Mouse (Mus musculus) heart, embryonic 14.5 days (tissue): Measurements from ENCODE around the gene Rrm1. TPM values are rescaled to one million over a fixed set of nuclear protein-coding genes. Genes with fewer than 3 reads are reported as not detected.
A peak's percentile ranks its signal among the peaks of the same experiment; 100 is the strongest.

ENCODE experiments used
- ATAC-seq: fragments of 200-750 bp; cut with Nextera tagmentation; 2 replicates; pipeline ENCODE4 v1.8.0; 2017; ENCODE audit warnings: low read depth, moderate TSS enrichment; ENCODE audit not compliant: insufficient number of reproducible peaks, insufficient read depth, low FRiP score
- H3K27ac ChIP-seq, 2 experiments: fragments of 200-500 bp in 1 of 2; fragments of 300-500 bp in 1 of 2; sonication (generic) in 1 of 2; replicated peaks in 1 of 2; 2 replicates each; pipeline ENCODE4 v1.5.1; 2012 to 2014; ENCODE audit warnings: low read depth in 2 of 2, low read length in 2 of 2, control low read depth in 1 of 2, mild to moderate bottlenecking in 1 of 2, mixed read lengths in 1 of 2; ENCODE audit not compliant: control insufficient read depth in 1 of 2, insufficient read depth in 1 of 2
- H3K27me3 ChIP-seq: fragments of 300-500 bp; sonication (generic); 2 replicates; pipeline ENCODE4 v1.6.1; 2014; ENCODE audit warnings: mild to moderate bottlenecking, low read length, control low read depth; ENCODE audit not compliant: control insufficient read depth, insufficient read depth
- H3K36me3 ChIP-seq: fragments of 300-500 bp; sonication (generic); 2 replicates; pipeline ENCODE4 v1.6.1; 2014; ENCODE audit warnings: mild to moderate bottlenecking, control low read depth, low read length, mixed read lengths; ENCODE audit not compliant: control insufficient read depth, insufficient read depth
- H3K4me1 ChIP-seq, 2 experiments: fragments of 200-500 bp in 1 of 2; fragments of 300-500 bp in 1 of 2; sonication (generic) in 1 of 2; 2 replicates each; pipeline ENCODE4 v1.6.1; 2012 to 2014; ENCODE audit warnings: low read length in 2 of 2, control low read depth in 1 of 2, mixed read lengths in 1 of 2; ENCODE audit not compliant: control insufficient read depth in 2 of 2, insufficient read depth in 2 of 2
- H3K4me2 ChIP-seq: fragments of 300-500 bp; sonication (generic); 2 replicates; pipeline ENCODE4 v1.6.1; 2014; ENCODE audit warnings: mild to moderate bottlenecking, low read length
- H3K4me3 ChIP-seq, 2 experiments: fragments of 200-500 bp in 1 of 2; fragments of 300-500 bp in 1 of 2; sonication (generic) in 1 of 2; 2 replicates each; pipeline ENCODE4 v1.5.1; 2012 to 2014; ENCODE audit warnings: low read length in 2 of 2, mild to moderate bottlenecking in 2 of 2, control low read depth in 1 of 2, low read depth in 1 of 2, moderate library complexity in 1 of 2; ENCODE audit not compliant: control insufficient read depth in 1 of 2, insufficient read depth in 1 of 2
- H3K9ac ChIP-seq: fragments of 300-500 bp; sonication (generic); 2 replicates; pipeline ENCODE4 v1.6.1; 2014; ENCODE audit warnings: mild to moderate bottlenecking, low read length
- H3K9me3 ChIP-seq: fragments of 300-500 bp; sonication (generic); 2 replicates; pipeline ENCODE4 v1.6.1; 2016; ENCODE audit warnings: low read length, control low read depth; ENCODE audit not compliant: control insufficient read depth
- WGBS: fragments of 180-500 bp; shearing (Covaris S2); extraction: QIAGEN DNeasy Blood & Tissue Kit; methylation state at CpG from one replicate; pipeline ENCODE4 v1.1.7; 2014; 5-methylcytosine and 5-hydroxymethylcytosine counted together
- polyA plus RNA-seq: library from polyadenylated mRNA; unstranded; fragments of >200 nt; fragmentation: Nextera tagmentation; extraction: Ambion mirVana; gene quantifications from 2 replicates; pipeline ENCODE4 v1.2.1, GENCODE M21; 2014

The Rrm1 gene
- polyA plus RNA-seq, 1 experiment from 2014 or later, result 119 TPM

DNA sequence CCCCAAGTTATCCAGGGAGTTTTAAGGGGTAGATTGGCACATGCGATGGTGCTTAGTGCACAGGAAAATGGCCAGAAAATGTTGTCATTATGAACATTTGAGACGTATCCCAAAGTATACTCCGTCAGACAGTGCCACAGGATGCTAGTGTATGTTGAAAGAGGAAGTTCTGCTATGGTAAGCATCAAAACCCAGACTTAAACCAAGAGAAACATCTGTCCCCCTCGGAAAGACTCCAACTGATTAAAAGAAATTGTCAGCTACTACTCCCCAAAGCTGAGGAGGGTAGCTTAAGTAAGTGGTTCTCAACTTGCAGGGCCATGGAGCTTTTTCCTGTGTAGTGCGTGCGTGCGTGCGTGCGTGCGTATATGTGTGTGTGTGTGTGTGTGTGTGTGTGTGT, 70.4 kb downstream of the Rrm1 start:
- Histone ChIP-seq H3K36me3 (no peaks in the 10 kb centered on the region), H3K27ac (no peak overlapping the region), H3K27me3 (peaks cover 13% of the 10 kb centered on the region; the same call in 1 of the 2 replicates), H3K9ac (no peak overlapping the region), H3K4me2 (no peak overlapping the region), H3K4me3 (no peak overlapping the region), H3K4me1 (peaks cover 2 to 8% of the 10 kb centered on the region in 2 experiments; a peak in 3 of 4 replicates), H3K9me3 (no peaks in the 10 kb centered on the region)
- no peak for ATAC-seq
- 86% methylated on average over 10 of the region's 10 CpGs for WGBS

- peak; percentile 87; the same call in 1 of the 2 replicates for ATAC-seq
- WGBS, result 2% methylated on average over 54 of the region's 54 CpGs
- Histone ChIP-seq H3K36me3 (no peaks in the 10 kb centered on the region), H3K27ac (no peak overlapping the region), H3K9me3 (no peaks in the 10 kb centered on the region), H3K4me2 (peak overlapping the region; percentile 94), H3K4me1 (peaks cover 2 to 8% of the 10 kb centered on the region in 2 experiments; a peak in 3 of 4 replicates), H3K9ac (peak overlapping the region; percentile 80), H3K27me3 (peaks cover 13% of the 10 kb centered on the region; the same call in 1 of the 2 replicates), H3K4me3 (peak overlapping the region; percentile 50 to 53)
Measured at GRCm38 (mm10) chr7:102512814-102513435, 71.4 kb downstream of the Rrm1 start.

DNA sequence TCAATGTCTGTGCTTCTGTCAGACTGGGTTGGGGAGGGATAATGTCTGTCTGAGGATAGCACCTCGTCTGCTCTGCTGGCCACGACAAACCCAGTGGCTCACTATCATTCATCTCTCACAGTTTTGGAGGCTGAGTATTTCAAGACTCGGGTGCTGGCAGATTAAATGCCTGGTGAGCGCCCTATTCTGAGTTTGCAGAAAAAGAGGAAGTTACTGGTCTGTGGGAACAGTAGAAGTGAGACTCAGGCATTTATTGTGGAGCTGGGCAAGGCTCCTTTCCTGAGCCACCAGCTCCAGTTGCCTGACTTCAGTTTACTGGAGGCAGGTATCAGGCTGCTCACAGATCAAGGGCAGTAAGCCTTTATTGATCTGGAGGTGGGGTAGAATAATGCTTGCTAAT, 72.6 kb downstream of the Rrm1 start:
- no peaks in the 10 kb centered on the region for H3K36me3 ChIP-seq
- no peak for ATAC-seq

DNA sequence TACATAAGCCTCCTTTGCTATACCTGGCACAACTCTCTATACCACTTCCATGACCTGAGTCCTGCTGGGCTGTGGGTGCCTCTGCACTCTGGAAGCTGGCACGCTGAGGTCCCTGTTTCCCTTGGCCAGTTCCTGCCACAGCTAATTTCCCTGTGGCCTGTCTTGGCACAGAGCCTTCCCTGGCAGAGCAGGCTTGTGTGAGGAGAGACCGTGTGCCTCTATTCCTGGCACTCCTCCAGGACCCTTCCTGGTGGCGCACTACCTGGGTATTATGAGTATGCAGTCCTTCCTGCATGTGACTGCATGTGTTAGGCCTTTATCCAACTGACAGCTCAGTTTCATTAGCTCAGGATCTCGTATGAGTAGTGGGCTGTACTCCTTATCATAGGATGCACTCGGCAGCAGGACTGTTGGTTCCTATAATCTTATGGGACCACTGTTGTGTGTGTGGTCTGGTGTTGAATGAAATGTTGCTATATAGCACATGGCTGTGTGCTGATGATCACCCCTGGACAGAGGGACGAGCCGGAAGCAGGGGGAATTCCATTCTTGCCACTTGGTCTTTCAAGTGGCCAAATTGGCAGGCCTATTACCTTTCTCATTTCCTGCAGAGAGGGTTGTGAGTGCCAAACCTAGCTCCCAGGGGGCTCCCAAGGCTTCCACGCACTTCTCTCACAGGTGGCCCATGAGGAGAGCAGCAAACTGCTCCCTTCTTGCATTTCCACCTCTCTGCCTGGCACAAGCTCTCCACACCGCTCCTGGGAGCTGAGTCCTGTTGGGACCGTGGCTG, 75.0 kb downstream of the Rrm1 start:
- 49% methylated on average over 10 of the region's 10 CpGs for WGBS
- Histone ChIP-seq H3K4me1 (peaks cover 2 to 8% of the 10 kb centered on the region in 2 experiments; a peak in 3 of 4 replicates), H3K27ac (no peak overlapping the region), H3K9me3 (no peaks in the 10 kb centered on the region), H3K9ac (no peak overlapping the region), H3K36me3 (no peaks in the 10 kb centered on the region), H3K27me3 (peaks cover 13% of the 10 kb centered on the region; the same call in 1 of the 2 replicates), H3K4me3 (no peak overlapping the region), H3K4me2 (no peak overlapping the region)
- no peak for ATAC-seq

More for the DNA sequence above, 72.6 kb downstream of the Rrm1 start:
- Histone ChIP-seq H3K27ac (no peak overlapping the region), H3K27me3 (peaks cover 13% of the 10 kb centered on the region; the same call in 1 of the 2 replicates), H3K9me3 (no peaks in the 10 kb centered on the region), H3K4me3 (no peak overlapping the region), H3K9ac (no peak overlapping the region), H3K4me1 (peaks cover 2 to 8% of the 10 kb centered on the region in 2 experiments; a peak in 3 of 4 replicates), H3K4me2 (no peak overlapping the region)
- WGBS, result 39% methylated on average over 4 of the region's 4 CpGs

DNA sequence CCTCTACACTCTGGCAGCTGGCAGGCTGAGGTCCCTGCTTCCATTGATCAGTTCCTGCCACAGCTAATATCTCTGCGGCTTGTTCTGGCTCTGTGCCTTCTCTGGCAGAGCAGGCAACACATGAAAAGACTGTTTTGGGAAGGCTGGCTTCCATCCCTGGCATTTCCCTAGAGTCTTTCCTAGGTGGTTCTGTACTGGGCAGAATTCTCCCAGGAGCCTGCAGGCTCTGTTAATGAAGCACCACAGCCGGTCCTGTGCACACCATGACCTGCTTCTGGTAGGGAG, 75.5 kb downstream of the Rrm1 start:
- Histone ChIP-seq H3K4me3 (no peak overlapping the region), H3K4me1 (peaks cover 2 to 8% of the 10 kb centered on the region in 2 experiments; a peak in 3 of 4 replicates), H3K9ac (no peak overlapping the region), H3K27ac (no peak overlapping the region), H3K36me3 (no peaks in the 10 kb centered on the region), H3K9me3 (no peaks in the 10 kb centered on the region), H3K4me2 (no peak overlapping the region), H3K27me3 (peaks cover 9% of the 10 kb centered on the region; the same call in 1 of the 2 replicates)
- ATAC-seq, result no peak
- 72% methylated on average over 2 of the region's 2 CpGs for WGBS

Other genes starting within 250 kb of the Rrm1 start
- 27.3 and 27.6 TPM in 2 replicates for gene Nup98, start 231.5 kb upstream of the Rrm1 start, polyA plus RNA-seq
- 63.5 and 70.1 TPM in 2 replicates for gene Pgap2, start 231.5 kb upstream of the Rrm1 start, polyA plus RNA-seq
- gene Rhog, start 185.6 kb upstream of the Rrm1 start, polyA plus RNA-seq, result 43.8 and 46.2 TPM in 2 replicates
- gene Stim1, start 173.9 kb upstream of the Rrm1 start, polyA plus RNA-seq, result 13.1 and 15.0 TPM in 2 replicates
- 0.27 and 0.41 TPM in 2 replicates for gene Olfr543, start 40.0 kb downstream of the Rrm1 start, polyA plus RNA-seq
- 0.12 and 0.13 TPM in 2 replicates for gene Olfr544, start 46.6 kb downstream of the Rrm1 start, polyA plus RNA-seq
- not detected in 2 replicates for gene Olfr545, start 57.9 kb downstream of the Rrm1 start, polyA plus RNA-seq
- gene Olfr547, start 93.1 kb downstream of the Rrm1 start, polyA plus RNA-seq, result not detected in 2 replicates
- not detected in 2 replicates for gene Olfr548-ps1, start 99.2 kb downstream of the Rrm1 start, polyA plus RNA-seq
- gene Olfr549, start 108.2 kb downstream of the Rrm1 start, polyA plus RNA-seq, result not detected in 2 replicates
- 0.57 and 0.96 TPM in 2 replicates for gene Trim21, start 123.8 kb downstream of the Rrm1 start, polyA plus RNA-seq
- gene Olfr550, start 129.7 kb downstream of the Rrm1 start, polyA plus RNA-seq, result not detected in 2 replicates
- gene Olfr551, start 150.2 kb downstream of the Rrm1 start, polyA plus RNA-seq, result not detected in 2 replicates
- not detected in 2 replicates for gene Olfr552, start 156.1 kb downstream of the Rrm1 start, polyA plus RNA-seq
- not detected in 2 replicates for gene Olfr553, start 176.5 kb downstream of the Rrm1 start, polyA plus RNA-seq
- not detected in 2 replicates for gene Olfr554, start 196.7 kb downstream of the Rrm1 start, polyA plus RNA-seq
- not detected in 2 replicates for gene Olfr555, start 217.1 kb downstream of the Rrm1 start, polyA plus RNA-seq
- gene Olfr556, start 223.2 kb downstream of the Rrm1 start, polyA plus RNA-seq, result not detected in 2 replicates
- gene Trim68, start 245.6 kb downstream of the Rrm1 start, polyA plus RNA-seq, result 13.5 and 16.3 TPM in 2 replicates